Mouse (Mus musculus): Measurements from ENCODE around the gene Esrrg.

Esrrg gene

GRCm38 (mm10) chr1:187765577-187765976, 157.0 kb downstream of the Esrrg start:
- in situ Hi-C loops (cut with MboI, MseI): no loop called here

- in situ Hi-C loops (cut with MboI, MseI): no loop called here
Measured at GRCm38 (mm10) chr1:187767355-187767754, 158.8 kb downstream of the Esrrg start.

GRCm38 (mm10) chr1:187770234-187770633, 161.6 kb downstream of the Esrrg start:
- in situ Hi-C loops (cut with MboI, MseI): no loop called here

- in situ Hi-C loops (cut with MboI, MseI): no loop called here
Measured at GRCm38 (mm10) chr1:187771067-187771466, 162.5 kb downstream of the Esrrg start.

- in situ Hi-C loops (cut with MboI, MseI): no loop called here
Measured at GRCm38 (mm10) chr1:187779589-187780178, 171.1 kb downstream of the Esrrg start.

- in situ Hi-C loops (cut with MboI, MseI): no loop called here
Measured at GRCm38 (mm10) chr1:187785226-187785625, 176.6 kb downstream of the Esrrg start.

- in situ Hi-C loops (cut with MboI, MseI): no loop called here
Measured at GRCm38 (mm10) chr1:187787055-187788016, 178.7 kb downstream of the Esrrg start.

GRCm38 (mm10) chr1:187794240-187794930, 185.8 kb downstream of the Esrrg start:
- in situ Hi-C loops (cut with MboI, MseI): no loop called here

GRCm38 (mm10) chr1:187795551-187795950, 187.0 kb downstream of the Esrrg start:
- in situ Hi-C loops (cut with MboI, MseI): no loop called here

GRCm38 (mm10) chr1:187799300-187799699, 190.7 kb downstream of the Esrrg start:
- in situ Hi-C loops (cut with MboI, MseI): no loop called here

- in situ Hi-C loops (cut with MboI, MseI): no loop called here
Measured at GRCm38 (mm10) chr1:187800761-187801160, 192.2 kb downstream of the Esrrg start.

- in situ Hi-C loops (cut with MboI, MseI): no loop called here
Measured at GRCm38 (mm10) chr1:187803566-187803965, 195.0 kb downstream of the Esrrg start.

- in situ Hi-C loops (cut with MboI, MseI): no loop called here
Measured at GRCm38 (mm10) chr1:187803997-187804396, 195.4 kb downstream of the Esrrg start.

GRCm38 (mm10) chr1:187805001-187805400, 196.4 kb downstream of the Esrrg start:
- in situ Hi-C loops (cut with MboI, MseI): no loop called here

- in situ Hi-C loops (cut with MboI, MseI): no loop called here
Measured at GRCm38 (mm10) chr1:187807477-187808390, 199.1 kb downstream of the Esrrg start.

GRCm38 (mm10) chr1:187808391-187808922, 199.9 kb downstream of the Esrrg start:
- in situ Hi-C loops (cut with MboI, MseI): no loop called here

- in situ Hi-C loops (cut with MboI, MseI): no loop called here
Measured at GRCm38 (mm10) chr1:187809546-187809945, 201.0 kb downstream of the Esrrg start.

- in situ Hi-C loops (cut with MboI, MseI): no loop called here
Measured at GRCm38 (mm10) chr1:187819406-187819805, 210.8 kb downstream of the Esrrg start.

GRCm38 (mm10) chr1:187821368-187821811, 212.8 kb downstream of the Esrrg start:
- in situ Hi-C loops (cut with MboI, MseI): no loop called here

GRCm38 (mm10) chr1:187823351-187823750, 214.8 kb downstream of the Esrrg start:
- in situ Hi-C loops (cut with MboI, MseI): no loop called here
